Mouse (Mus musculus) C3H10T1/2 (cell line): ENCODE measurements around the gene Ros1. TPM values are rescaled to one million over a fixed set of nuclear protein-coding genes. Genes with fewer than 3 reads are reported as not detected.

Experiments used
- polyA plus RNA-seq, 2 experiments: library from polyadenylated mRNA; unstranded; fragments of >200 nt; fragmentation: generic; extraction: Trizol; gene quantifications; one replicate each; pipeline ENCODE4 v1.2.1; 2012; ENCODE audit warnings: missing spikeins in 2 of 2

The Ros1 gene
- polyA plus RNA-seq = not detected

DNA sequence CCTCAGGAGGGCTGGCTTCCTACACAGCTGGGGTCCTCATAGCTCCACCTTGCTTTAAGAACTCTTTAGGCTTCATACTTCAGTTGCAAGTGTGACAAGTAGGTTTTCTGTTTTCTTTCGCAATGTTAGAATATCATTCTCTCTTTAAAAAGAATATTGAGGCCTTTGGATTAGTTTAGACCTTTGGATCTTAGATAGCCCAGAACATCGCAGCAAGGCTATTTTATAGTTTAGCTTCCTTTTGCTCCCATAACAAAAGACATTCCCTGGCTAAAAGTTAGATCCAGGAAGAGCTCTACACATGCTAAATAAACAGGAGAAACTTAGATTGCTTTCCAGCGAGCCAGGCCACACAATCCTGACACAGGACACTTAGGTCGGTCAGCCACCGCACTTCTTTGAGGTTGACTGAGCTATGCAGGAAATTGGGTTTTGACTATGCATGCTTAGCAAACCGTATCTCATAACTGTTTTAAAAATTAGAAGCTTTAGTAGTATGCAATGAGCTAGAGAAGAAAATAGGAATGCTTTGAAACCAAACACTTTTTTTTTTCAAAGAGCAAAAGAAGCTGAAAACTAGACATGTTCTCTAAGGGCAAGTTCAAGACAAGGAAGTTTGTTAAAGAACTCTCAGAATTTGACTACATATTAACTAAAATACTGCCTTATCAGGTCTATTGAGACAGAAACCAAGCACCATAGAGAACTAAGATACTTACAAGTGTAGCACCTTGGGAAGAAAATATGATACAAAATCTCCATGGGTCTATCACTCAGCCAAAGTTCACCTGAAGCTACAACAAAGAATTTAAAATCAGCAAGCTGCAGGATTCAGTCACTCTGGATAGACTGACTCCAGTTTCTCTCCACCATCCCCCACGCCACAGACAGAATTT, at the start of gene Ros1:
Gene Ros1, minus strand, starts transcription at position 288 of the 896 bp plus-strand sequence.

DNA sequence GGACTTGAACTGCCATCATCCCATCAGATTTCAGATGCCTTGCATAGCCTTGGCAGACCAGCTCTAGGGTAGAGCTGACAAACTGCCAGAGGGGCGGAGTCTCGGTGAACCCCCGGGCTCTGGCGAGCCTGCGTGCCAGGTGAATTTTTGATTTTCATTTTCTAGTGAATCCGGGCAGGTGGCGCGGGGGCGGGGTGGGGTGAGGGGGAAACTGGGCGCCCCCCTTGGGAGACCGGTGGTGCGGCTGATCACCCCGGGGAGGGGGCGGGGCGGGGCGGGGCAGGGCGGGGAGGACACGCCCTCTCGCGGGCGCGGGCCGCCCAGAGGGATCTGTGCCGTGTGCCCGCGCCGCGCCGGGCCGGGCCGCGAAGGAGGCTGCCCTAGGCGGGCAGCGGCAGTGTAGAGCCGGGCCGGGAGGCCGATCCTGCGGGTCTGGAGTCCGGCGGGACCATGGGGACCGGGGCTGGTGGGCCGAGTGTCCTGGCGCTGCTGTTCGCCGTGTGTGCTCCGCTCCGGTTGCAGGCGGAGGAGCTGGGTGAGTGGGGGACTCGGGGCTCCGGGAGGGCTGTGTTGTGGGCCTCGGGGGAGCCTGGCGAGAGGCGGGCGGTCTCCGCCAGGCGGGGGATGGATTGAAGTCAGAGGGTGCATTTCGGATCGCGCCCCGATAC, 38.4 kb upstream of the Ros1 start, which contains the start of gene Dcbld1:
Gene Dcbld1, plus strand, starts transcription at position 319 of the 668 bp plus-strand sequence.

GRCm38 (mm10) chr10:52022413-52023212, 172.4 kb downstream of the Ros1 start, which contains the start of gene Vgll2:
Vgll2 (plus strand) TSS chr10:52022502.

Other genes with a start within 250 kb of the Ros1 start
- not detected for gene Vgll2, start 172.7 kb downstream of the Ros1 start, polyA plus RNA-seq
- gene Dcbld1, start 38.4 kb upstream of the Ros1 start, polyA plus RNA-seq = 1 to 10 TPM; 2.4 to 5.2 TPM
- not detected for gene Gm26741, start 163.5 kb upstream of the Ros1 start, polyA plus RNA-seq
- gene Gopc, start 186.9 kb upstream of the Ros1 start, polyA plus RNA-seq = 1 to 10 TPM in 1 of 2 experiments, under 1 TPM in 1; 0.41 to 4.9 TPM
- not detected for gene Nepn, start 193.7 kb upstream of the Ros1 start, polyA plus RNA-seq
- 1 to 10 TPM; 4.6 to 9.7 TPM for gene Nus1, start 222.3 kb upstream of the Ros1 start, polyA plus RNA-seq